Mouse (Mus musculus) limb, embryonic 13.5 days (tissue): Measurements from ENCODE around the gene Prrc2b. TPM values are rescaled to one million over a fixed set of nuclear protein-coding genes. Genes with fewer than 3 reads are reported as not detected.
A peak's percentile ranks its signal among the peaks of the same experiment; 100 is the strongest.

Experiments
- ATAC-seq: fragments of 200-750 bp; cut with Nextera tagmentation; 2 replicates; pipeline ENCODE4 v1.8.0; 2017; ENCODE audit warnings: low read depth, moderate number of reproducible peaks, moderate TSS enrichment; ENCODE audit not compliant: low FRiP score
- H3K27ac ChIP-seq: fragments of 300-500 bp; sonication (generic); 2 replicates; pipeline ENCODE4 v1.5.1; 2015; ENCODE audit warnings: inconsistent platforms, mild to moderate bottlenecking, moderate library complexity
- H3K27me3 ChIP-seq: fragments of 300-500 bp; sonication (generic); 2 replicates; pipeline ENCODE4 v1.6.1; 2015; ENCODE audit warnings: mild to moderate bottlenecking, inconsistent platforms
- H3K36me3 ChIP-seq: fragments of 300-500 bp; sonication (generic); 2 replicates; pipeline ENCODE4 v1.6.1; 2015; ENCODE audit warnings: inconsistent platforms, mild to moderate bottlenecking, moderate library complexity
- H3K4me1 ChIP-seq: fragments of 300-500 bp; sonication (generic); 2 replicates; pipeline ENCODE4 v1.6.1; 2015; ENCODE audit warnings: inconsistent platforms
- H3K4me2 ChIP-seq: fragments of 300-500 bp; sonication (generic); replicated peaks from 2 replicates; pipeline ENCODE4 v1.6.1; 2015; ENCODE audit warnings: inconsistent platforms, mild to moderate bottlenecking, moderate library complexity
- H3K4me3 ChIP-seq: fragments of 300-500 bp; sonication (generic); 2 replicates; pipeline ENCODE4 v1.5.1; 2015; ENCODE audit warnings: moderate library complexity, mild to moderate bottlenecking, inconsistent platforms
- H3K9ac ChIP-seq: fragments of 300-500 bp; sonication (generic); 2 replicates; pipeline ENCODE4 v1.6.1; 2015; ENCODE audit warnings: mild to moderate bottlenecking, inconsistent platforms
- H3K9me3 ChIP-seq: fragments of 300-500 bp; sonication (generic); 2 replicates; pipeline ENCODE4 v1.6.1; 2016; ENCODE audit warnings: inconsistent platforms
- WGBS: fragments of 180-500 bp; shearing (Covaris S2); methylation state at CpG from one replicate; pipeline ENCODE4 v1.1.7; 2015; 5-methylcytosine and 5-hydroxymethylcytosine counted together
- polyA plus RNA-seq: library from polyadenylated mRNA; unstranded; fragments of >200 nt; fragmentation: Nextera tagmentation; extraction: Ambion mirVana; gene quantifications from 2 replicates; pipeline ENCODE4 v1.2.1, GENCODE M21; 2015

The Prrc2b gene
- polyA plus RNA-seq, 1 experiment from 2014 or later = 52.7 TPM

DNA sequence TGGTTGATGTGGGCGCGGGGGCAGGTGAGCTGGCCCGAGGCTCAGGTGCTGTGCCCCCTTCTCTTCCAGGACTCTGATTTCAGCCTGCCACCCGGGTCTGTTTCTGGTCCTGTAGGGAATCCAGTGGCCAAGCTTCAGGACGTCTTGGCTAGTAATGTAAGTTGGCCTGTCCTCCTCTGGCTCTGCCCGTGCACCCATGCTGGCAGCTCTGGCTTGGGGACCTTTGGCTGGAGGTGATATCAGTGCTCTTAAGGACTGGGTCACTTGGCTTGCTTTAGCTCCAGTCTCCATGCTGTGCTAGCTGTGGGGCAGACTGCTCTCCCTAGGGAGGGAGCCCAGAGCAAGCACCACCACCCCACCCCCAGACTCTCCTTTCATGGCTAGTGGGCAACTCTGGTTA, 69.1 kb downstream of the Prrc2b start:
- WGBS = 92% methylated on average over 6 of the region's 6 CpGs
- Histone ChIP-seq H3K36me3 (peaks cover 100% of the 10 kb centered on the region), H3K27ac (no peak overlapping the region), H3K27me3 (no peaks in the 10 kb centered on the region), H3K4me3 (no peak overlapping the region), H3K4me1 (no peaks in the 10 kb centered on the region), H3K4me2 (no peak overlapping the region), H3K9me3 (no peaks in the 10 kb centered on the region), H3K9ac (no peak overlapping the region)
- no peak for ATAC-seq

DNA sequence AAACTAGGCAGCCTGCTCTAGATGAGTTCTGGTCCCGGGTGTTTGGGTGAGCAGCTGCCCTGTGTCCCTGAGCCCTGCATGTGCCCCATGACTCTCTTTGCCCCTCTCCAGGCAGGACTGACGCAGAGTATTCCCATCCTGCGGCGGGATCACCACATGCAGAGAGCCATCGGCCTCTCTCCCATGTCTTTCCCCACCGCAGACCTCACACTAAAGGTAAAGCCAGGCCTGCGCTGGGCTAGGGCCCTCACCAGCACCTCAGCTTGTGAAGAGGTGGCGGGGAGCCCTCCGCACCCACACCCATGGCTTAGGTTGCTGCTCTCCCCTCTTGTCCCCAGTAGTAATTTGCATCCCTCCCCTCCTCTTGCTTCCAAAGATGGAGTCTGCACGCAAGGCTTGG, 70.1 kb downstream of the Prrc2b start:
- H3K9ac ChIP-seq = no peak overlapping the region
- H3K4me2 ChIP-seq = no peak overlapping the region
- WGBS = 91% methylated on average over 10 of the region's 10 CpGs
- ATAC-seq = no peak
- H3K36me3 ChIP-seq = peaks cover 100% of the 10 kb centered on the region
- no peaks in the 10 kb centered on the region for H3K27me3 ChIP-seq
- H3K4me3 ChIP-seq = no peak overlapping the region
- H3K4me1 ChIP-seq = no peaks in the 10 kb centered on the region
- H3K9me3 ChIP-seq = no peaks in the 10 kb centered on the region
- no peak overlapping the region for H3K27ac ChIP-seq

DNA sequence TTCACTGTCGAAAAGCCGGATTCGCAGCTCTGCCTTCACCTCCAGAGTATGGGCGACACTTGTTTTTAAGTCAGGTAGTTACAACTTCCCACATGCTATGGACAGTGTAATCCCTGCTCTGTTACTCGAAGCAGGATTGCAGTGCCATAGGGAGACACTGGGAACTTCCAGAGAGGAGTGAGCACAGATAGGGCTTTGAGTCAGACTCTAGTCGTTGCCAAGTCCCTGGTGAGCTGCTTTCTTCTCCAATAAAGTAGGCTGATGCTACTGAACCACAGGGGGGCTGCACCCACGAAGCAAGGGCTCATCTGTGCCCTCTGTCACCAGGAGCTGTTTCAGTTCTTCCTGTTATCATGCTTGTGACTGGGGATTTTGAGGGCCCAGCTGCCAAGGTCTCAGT, 70.7 kb downstream of the Prrc2b start:
- ATAC-seq = no peak
- no peak overlapping the region for H3K27ac ChIP-seq
- 91% methylated on average over 7 of the region's 7 CpGs for WGBS
- no peak overlapping the region for H3K4me2 ChIP-seq
- H3K4me3 ChIP-seq = no peak overlapping the region
- no peaks in the 10 kb centered on the region for H3K27me3 ChIP-seq
- H3K4me1 ChIP-seq = no peaks in the 10 kb centered on the region
- peaks cover 100% of the 10 kb centered on the region for H3K36me3 ChIP-seq
- no peaks in the 10 kb centered on the region for H3K9me3 ChIP-seq
- H3K9ac ChIP-seq = no peak overlapping the region

GRCm38 (mm10) chr2:32222057-32222456, 71.2 kb downstream of the Prrc2b start:
- Histone ChIP-seq H3K9me3 (no peaks in the 10 kb centered on the region), H3K4me2 (no peak overlapping the region), H3K4me1 (no peaks in the 10 kb centered on the region), H3K36me3 (peaks cover 100% of the 10 kb centered on the region), H3K27ac (no peak overlapping the region), H3K9ac (no peak overlapping the region), H3K27me3 (no peaks in the 10 kb centered on the region), H3K4me3 (no peak overlapping the region)
- ATAC-seq = no peak
- 86% methylated on average over 10 of the region's 10 CpGs for WGBS

- Histone ChIP-seq H3K4me1 (peaks cover 22% of the 10 kb centered on the region), H3K36me3 (peaks cover 46% of the 10 kb centered on the region)
Observed at GRCm38 (mm10) chr2:32235433-32235832, 84.6 kb downstream of the Prrc2b start.

GRCm38 (mm10) chr2:32235886-32236759, 85.2 kb downstream of the Prrc2b start, which contains the start of gene Pomt1:
Gene Pomt1, plus strand, starts transcription at chr2:32236590.
- under 1% methylated on average over 54 of the region's 54 CpGs for WGBS
- peaks cover 39% of the 10 kb centered on the region for H3K36me3 ChIP-seq

More at GRCm38 (mm10) chr2:32235433-32235832, 84.6 kb downstream of the Prrc2b start:
- 29% methylated on average over 7 of the region's 7 CpGs for WGBS
- Histone ChIP-seq H3K4me2 (peak overlapping the region; percentile 86), H3K9ac (peak overlapping the region; percentile 79), H3K27me3 (no peaks in the 10 kb centered on the region), H3K27ac (peak overlapping the region; percentile 89), H3K9me3 (no peaks in the 10 kb centered on the region), H3K4me3 (peak overlapping the region; percentile 69)
- ATAC-seq = no peak

DNA sequence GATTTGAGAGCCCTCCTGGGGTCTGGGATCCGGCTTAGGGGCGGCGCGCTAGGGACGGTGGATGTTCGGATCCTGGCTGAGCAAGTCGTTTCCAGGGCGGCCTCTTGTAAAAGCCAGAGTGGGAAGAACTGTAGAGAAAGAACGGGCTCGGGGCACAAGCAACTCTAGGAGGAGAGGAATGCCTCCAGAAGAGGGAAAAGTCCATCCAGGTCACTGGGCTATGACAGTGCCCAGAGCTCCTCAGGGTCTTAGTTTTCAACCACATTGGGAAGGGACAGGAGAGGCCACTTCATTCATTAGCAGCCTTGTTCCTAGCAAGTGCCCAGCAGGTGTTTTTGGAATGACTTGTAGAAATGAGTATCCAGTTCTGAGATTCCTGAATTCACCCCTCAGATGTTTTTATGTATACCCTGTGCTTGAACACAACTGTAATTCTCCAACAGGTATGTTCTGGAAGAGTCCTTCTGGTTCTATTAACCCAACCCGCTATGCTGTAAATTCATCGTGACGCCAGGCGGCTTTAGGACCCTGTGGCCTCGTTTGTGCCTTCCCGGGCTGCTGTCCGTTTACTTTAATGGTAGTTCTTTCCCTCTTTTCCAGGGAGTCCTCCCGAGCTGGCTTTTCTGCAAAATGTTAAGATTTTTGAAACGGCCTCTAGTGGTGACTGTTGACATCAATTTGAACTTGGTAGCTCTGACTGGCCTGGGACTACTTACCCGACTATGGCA, 86.0 kb downstream of the Prrc2b start:
- H3K4me1 ChIP-seq = peaks cover 22% of the 10 kb centered on the region
- H3K27me3 ChIP-seq = no peaks in the 10 kb centered on the region
- no peaks in the 10 kb centered on the region for H3K9me3 ChIP-seq
- peak overlapping the region; percentile 81 for H3K27ac ChIP-seq
- H3K36me3 ChIP-seq = peaks cover 36% of the 10 kb centered on the region
- peak overlapping the region; percentile 79 for H3K9ac ChIP-seq
- ATAC-seq = peak; percentile 30
- H3K4me3 ChIP-seq = peak overlapping the region; percentile 69
- H3K4me2 ChIP-seq = peak overlapping the region; percentile 86
- WGBS = under 1% methylated on average over 20 of the region's 20 CpGs

More at GRCm38 (mm10) chr2:32235886-32236759, 85.2 kb downstream of the Prrc2b start, which contains the start of gene Pomt1:
- peak; percentile 93 for ATAC-seq
- Histone ChIP-seq H3K9ac (peak within 1 kb of the TSS; percentile 79), H3K27ac (peak within 1 kb of the TSS; percentile 89), H3K9me3 (no peaks in the 10 kb centered on the region), H3K4me1 (peaks cover 22% of the 10 kb centered on the region), H3K4me3 (peak within 1 kb of the TSS; percentile 69), H3K4me2 (peak within 1 kb of the TSS; percentile 86), H3K27me3 (no peaks in the 10 kb centered on the region)

DNA sequence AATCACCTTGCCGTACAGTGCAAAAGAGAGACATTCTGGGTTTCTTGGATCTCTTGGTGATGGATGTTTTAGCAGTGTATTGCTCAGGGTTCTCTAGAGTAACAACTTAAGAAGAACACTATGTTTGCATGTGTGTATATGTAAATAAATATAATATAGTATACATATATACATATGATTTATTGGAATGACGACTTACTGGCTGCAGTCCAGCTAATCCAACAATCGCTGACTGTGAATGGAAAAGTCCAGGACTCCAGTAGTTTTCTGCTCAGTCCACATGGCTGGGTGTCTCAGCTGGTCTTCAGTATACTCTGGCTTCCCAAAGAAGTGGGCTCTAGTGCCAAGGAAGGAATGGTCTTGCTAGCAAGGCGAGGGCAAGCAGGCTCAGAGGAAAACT, 86.7 kb downstream of the Prrc2b start:
- WGBS = 37% methylated on average over 4 of the region's 4 CpGs
- Histone ChIP-seq H3K4me2 (peak overlapping the region; percentile 86), H3K9me3 (no peaks in the 10 kb centered on the region), H3K27ac (peak overlapping the region; percentile 81; the same call in 1 of the 2 replicates), H3K4me3 (peak overlapping the region; percentile 69), H3K9ac (peak overlapping the region; percentile 79), H3K36me3 (peaks cover 35% of the 10 kb centered on the region), H3K4me1 (peaks cover 22% of the 10 kb centered on the region), H3K27me3 (no peaks in the 10 kb centered on the region)
- ATAC-seq = no peak

DNA sequence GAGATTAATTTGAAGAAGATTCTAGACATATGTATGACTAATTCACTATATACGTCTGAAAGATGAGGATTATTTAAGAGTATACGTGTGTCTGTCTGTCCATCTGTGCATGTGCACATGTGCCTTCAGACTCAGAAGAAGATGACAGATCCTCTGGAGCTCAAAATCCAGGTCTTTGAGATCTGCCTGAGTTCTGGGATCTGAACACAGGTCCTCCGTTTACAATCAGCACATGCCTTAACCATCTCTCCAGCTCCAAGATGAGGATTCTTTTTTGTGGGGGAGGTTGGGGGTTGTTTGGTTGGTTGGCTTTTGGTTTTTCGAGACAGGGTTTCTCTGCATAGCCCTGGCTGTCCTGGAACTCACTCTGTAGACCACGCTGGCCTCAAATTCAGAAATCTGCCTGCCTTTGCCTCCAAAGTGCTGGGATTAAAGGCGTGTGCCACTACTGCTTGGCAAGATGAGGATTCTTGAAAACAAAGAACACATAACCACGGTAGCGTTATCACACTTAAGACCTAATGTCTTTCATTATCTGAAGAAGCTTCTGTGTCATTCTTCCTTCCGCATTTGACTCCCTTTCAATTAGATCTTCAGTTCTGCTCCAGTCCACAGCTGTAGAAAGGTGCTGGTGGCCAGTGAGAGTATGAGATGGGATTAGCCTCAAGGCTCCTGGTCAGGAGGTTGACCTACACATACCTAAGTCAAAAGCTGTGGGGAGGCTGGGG, 88.0 kb downstream of the Prrc2b start:
- Histone ChIP-seq H3K9ac (no peak overlapping the region), H3K4me1 (peaks cover 22% of the 10 kb centered on the region), H3K9me3 (no peaks in the 10 kb centered on the region), H3K27ac (no peak overlapping the region), H3K27me3 (no peaks in the 10 kb centered on the region), H3K4me2 (no peak overlapping the region), H3K4me3 (no peak overlapping the region), H3K36me3 (peaks cover 29% of the 10 kb centered on the region)
- no peak for ATAC-seq
- WGBS = 90% methylated on average over 9 of the region's 9 CpGs

GRCm38 (mm10) chr2:32240591-32240990, 89.7 kb downstream of the Prrc2b start:
- peaks cover 9% of the 10 kb centered on the region for H3K4me1 ChIP-seq
- H3K4me2 ChIP-seq = no peak overlapping the region
- no peak for ATAC-seq
- WGBS = 75% methylated on average over 5 of the region's 5 CpGs
- no peak overlapping the region for H3K4me3 ChIP-seq
- H3K36me3 ChIP-seq = peaks cover 39% of the 10 kb centered on the region
- H3K9ac ChIP-seq = no peak overlapping the region
- H3K9me3 ChIP-seq = no peaks in the 10 kb centered on the region
- H3K27me3 ChIP-seq = no peaks in the 10 kb centered on the region
- no peak overlapping the region for H3K27ac ChIP-seq

DNA sequence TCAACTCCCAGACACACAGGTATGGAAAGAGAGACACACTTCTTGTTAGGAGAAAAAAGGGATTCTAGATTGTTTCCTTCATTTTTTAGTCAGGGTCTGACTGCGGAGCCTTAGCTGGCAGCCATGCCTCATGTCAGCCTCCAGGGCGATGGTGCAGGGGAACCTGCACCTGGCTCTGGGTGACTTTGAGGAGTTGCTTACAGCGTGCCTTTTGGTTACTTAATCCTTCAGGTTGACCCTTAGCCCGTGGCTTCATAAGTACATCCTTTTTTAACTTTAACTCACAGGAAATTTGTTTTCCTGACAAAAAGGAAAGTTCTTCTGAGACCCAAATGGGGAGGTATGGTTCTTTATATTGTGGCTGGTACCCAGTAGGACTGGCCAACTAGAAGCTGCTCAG, 92.1 kb downstream of the Prrc2b start:
- H3K27ac ChIP-seq = no peak overlapping the region
- no peak overlapping the region for H3K4me3 ChIP-seq
- H3K4me2 ChIP-seq = no peak overlapping the region
- no peak overlapping the region for H3K9ac ChIP-seq
- no peaks in the 10 kb centered on the region for H3K27me3 ChIP-seq
- 81% methylated on average over 4 of the region's 4 CpGs for WGBS
- peaks cover under 1% of the 10 kb centered on the region for H3K4me1 ChIP-seq
- no peaks in the 10 kb centered on the region for H3K9me3 ChIP-seq
- ATAC-seq = no peak
- peaks cover 63% of the 10 kb centered on the region for H3K36me3 ChIP-seq

DNA sequence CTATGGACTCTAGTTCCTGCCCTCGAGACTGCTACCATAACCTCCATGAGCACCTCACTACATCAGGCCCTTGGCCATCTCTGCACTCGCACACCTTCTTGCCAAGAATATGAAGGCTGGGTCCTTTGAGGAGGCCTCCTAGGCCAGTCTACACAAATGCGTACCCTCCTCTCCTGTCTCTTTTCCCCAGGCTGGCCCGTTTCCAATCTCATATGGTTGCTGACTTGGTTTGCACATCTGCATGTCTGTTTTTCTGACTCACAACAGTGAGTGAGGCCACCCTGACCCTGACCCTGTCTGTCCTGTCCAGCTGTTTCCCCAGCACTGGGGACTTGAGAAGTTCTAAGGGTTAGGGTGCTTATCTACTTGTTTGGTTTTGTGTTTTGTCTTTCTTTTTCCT, 95.9 kb downstream of the Prrc2b start:
- ATAC-seq = no peak
- Histone ChIP-seq H3K4me2 (no peak overlapping the region), H3K4me3 (no peak overlapping the region), H3K36me3 (peaks cover 93% of the 10 kb centered on the region), H3K27ac (no peak overlapping the region), H3K9ac (no peak overlapping the region), H3K9me3 (no peaks in the 10 kb centered on the region), H3K27me3 (no peaks in the 10 kb centered on the region), H3K4me1 (no peaks in the 10 kb centered on the region)
- WGBS = 81% methylated on average over 4 of the region's 4 CpGs
